Mouse (Mus musculus) CD4-positive, CD25-positive, alpha-beta regulatory T cell, adult 4 months (primary cell): ENCODE results near the gene Hoxd3. TPM values are rescaled to one million over a fixed set of nuclear protein-coding genes. Genes with fewer than 3 reads are reported as not detected.
A peak's percentile ranks its signal among the peaks of the same experiment; 100 is the strongest.

Experiments
- ATAC-seq: one replicate; pipeline ENCODE4 v1.8.0; 2017
- polyA plus RNA-seq, 2 experiments: library from polyadenylated mRNA; unstranded; fragments of 100-300 nt; shearing (Covaris generic); gene quantifications; one replicate each; pipeline ENCODE4 v1.2.1; 2017

Hoxd3 gene
- polyA plus RNA-seq, 2 experiments from 2014 or later, result not detected

GRCm38 (mm10) chr2:74692808-74693431 is 18.8 kb upstream of the Hoxd3 start:
- no peak for ATAC-seq

- ATAC-seq, result no peak
Observed at GRCm38 (mm10) chr2:74693432-74693827, 18.3 kb upstream of the Hoxd3 start.

GRCm38 (mm10) chr2:74694066-74694465 is 17.7 kb upstream of the Hoxd3 start:
- peak; percentile 33 for ATAC-seq

GRCm38 (mm10) chr2:74695383-74695782 is 16.3 kb upstream of the Hoxd3 start:
- ATAC-seq, result no peak

GRCm38 (mm10) chr2:74695813-74696430 is 15.8 kb upstream of the Hoxd3 start:
- ATAC-seq, result no peak

- ATAC-seq, result no peak
Observed at GRCm38 (mm10) chr2:74696442-74697335, 15.0 kb upstream of the Hoxd3 start.

- ATAC-seq, result peak; percentile 42
Observed at GRCm38 (mm10) chr2:74697567-74698121, 14.1 kb upstream of the Hoxd3 start, which contains the start of gene Hoxd9. Hoxd9 (plus strand) TSS chr2:74697727.

- peak; percentile 10 for ATAC-seq
Observed at GRCm38 (mm10) chr2:74698201-74699052, 13.3 kb upstream of the Hoxd3 start.

GRCm38 (mm10) chr2:74699053-74699430 is 12.7 kb upstream of the Hoxd3 start:
- no peak for ATAC-seq

- ATAC-seq, result no peak
Observed at GRCm38 (mm10) chr2:74699664-74700545, 11.8 kb upstream of the Hoxd3 start.

GRCm38 (mm10) chr2:74700546-74701112 is 11.1 kb upstream of the Hoxd3 start:
- no peak for ATAC-seq

- peak; percentile 47 for ATAC-seq
Observed at GRCm38 (mm10) chr2:74701949-74702819, 9.5 kb upstream of the Hoxd3 start.

GRCm38 (mm10) chr2:74702820-74703219 is 8.9 kb upstream of the Hoxd3 start:
- no peak for ATAC-seq

GRCm38 (mm10) chr2:74703317-74703716 is 8.4 kb upstream of the Hoxd3 start:
- ATAC-seq, result no peak

- no peak for ATAC-seq
Observed at GRCm38 (mm10) chr2:74703720-74704392, 7.9 kb upstream of the Hoxd3 start.

GRCm38 (mm10) chr2:74704393-74704998 is 7.2 kb upstream of the Hoxd3 start, which contains the start of gene Hoxd8:
Hoxd8 (plus strand) TSS chr2:74704615.
- ATAC-seq, result no peak

GRCm38 (mm10) chr2:74704999-74705466 is 6.7 kb upstream of the Hoxd3 start:
- ATAC-seq, result peak; percentile 12

- peak; percentile 34 for ATAC-seq
Observed at GRCm38 (mm10) chr2:74705467-74706089, 6.1 kb upstream of the Hoxd3 start.
